ENCODE assay signal across 10 mouse cellular contexts in genomic region chr6:52239625-52240388, GRCm38 (mm10). TPM values are rescaled to one million over a fixed set of nuclear protein-coding genes. Genes with fewer than 3 reads are reported as not detected.
DNase-seq lines count a peak whose midpoint lies in the region; ATAC-seq and TF ChIP-seq lines count a peak whose summit lies in the region.
"Had no signal": no experiment of that assay in that cellular context is flagged by ENCODE, and none has a peak within 500 bp of the region (broad histone marks: within the 10 kb centered on the region; RNA-seq: fewer than 3 reads in every experiment).

No protein-coding gene starts in this region.

- peak overlapping the region; percentile 82 for H3K27ac ChIP-seq in kidney, adult 2 months (ENCODE audit: insufficient read depth, low read depth, low read length)
- no peak overlapping the region for H3K27ac ChIP-seq in heart, postnatal 0 days (ENCODE audit: low read depth)
- peak overlapping the region; percentile 100 for H3K27ac ChIP-seq in limb, embryonic 12.5 days
- H3K27ac ChIP-seq: heart, adult 2 months had no signal

- no peaks in the 10 kb centered on the region for H3K36me3 ChIP-seq in kidney, adult 2 months (ENCODE audit: control insufficient read depth, insufficient read depth, low read length)
- H3K36me3 ChIP-seq in heart, postnatal 0 days (replicated peaks; ENCODE audit: control insufficient read depth, insufficient read depth, low read length) = no peaks in the 10 kb centered on the region
- peaks cover 11% of the 10 kb centered on the region; the same call in 1 of the 2 replicates for H3K36me3 ChIP-seq in limb, embryonic 12.5 days

- 9% methylated on average over 30 of the region's 30 CpGs for WGBS in kidney, adult 2 months
- 3% methylated on average over 30 of the region's 30 CpGs for WGBS in heart, postnatal 0 days
- under 1% methylated on average over 30 of the region's 30 CpGs for WGBS in limb, embryonic 12.5 days

- H3K4me3 ChIP-seq in kidney, adult 2 months (ENCODE audit: insufficient read depth, low read depth, low read length) = peak overlapping the region; percentile 63
- peak overlapping the region; percentile 1; the same call in 1 of the 2 replicates for H3K4me3 ChIP-seq in heart, postnatal 0 days (ENCODE audit: low read depth, low read length)
- peak overlapping the region; percentile 99 for H3K4me3 ChIP-seq in limb, embryonic 12.5 days (replicated peaks)
- H3K4me3 ChIP-seq: heart, adult 2 months had no signal

- H3K4me1 ChIP-seq in kidney, adult 2 months (ENCODE audit: control insufficient read depth, insufficient read depth, low read length) = peaks cover 30% of the 10 kb centered on the region
- 0 out of 2 replicates have a peak, but pooled peaks cover 3% of the 10 kb centered on the region for H3K4me1 ChIP-seq in heart, postnatal 0 days (ENCODE audit: control insufficient read depth, insufficient read depth)
- H3K4me1 ChIP-seq in limb, embryonic 12.5 days (replicated peaks) = peaks cover 58% of the 10 kb centered on the region

- ATAC-seq in activated CD4-positive, CD25-positive, alpha-beta regulatory T cell, adult 4 months = peak; percentile 7
- ATAC-seq in heart, postnatal 0 days (ENCODE audit: insufficient read depth, low read depth) = no peak
- ATAC-seq in limb, embryonic 12.5 days (ENCODE audit: insufficient number of reproducible peaks, insufficient read depth, low FRiP score, low TSS enrichment, low read depth) = no peak

- TF ChIP-seq CTCF in kidney, adult 2 months (conservative IDR thresholded peaks at IDR 0.05; ENCODE audit: insufficient read depth, insufficient read length, low read depth, low read length) = no peak
- TF ChIP-seq CTCF in heart, postnatal 0 days (IDR thresholded peaks at IDR 0.05; ENCODE audit: low read depth) = no peak

- DNase-seq in kidney, adult 2 months = peak; percentile 59
- no peak for DNase-seq in kidney, adult 8-10 months
- DNase-seq in heart, postnatal 0 days (ENCODE audit: low spot score) = no peak
- no peak for DNase-seq in ovary, adult 18-20 months (ENCODE audit: low spot score)
- DNase-seq in adrenal gland, postnatal 10 days = no peak
- no peak for DNase-seq in adrenal gland, postnatal 4 days (ENCODE audit: low spot score in 2 of 2)
- DNase-seq: cerebellum, adult 9-10 months had no signal

- no peak for TF ChIP-seq EP300 in heart, postnatal 0 days (IDR thresholded peaks at IDR 0.05; ENCODE audit: low read depth)

- no peaks in the 10 kb centered on the region; the same call in 1 of the 2 replicates for H3K27me3 ChIP-seq in kidney, adult 2 months (replicated peaks; ENCODE audit: control insufficient read depth, insufficient read depth, low read length)
- H3K27me3 ChIP-seq in heart, postnatal 0 days (ENCODE audit: control insufficient read depth, insufficient read depth, low read length) = peaks cover 100% of the 10 kb centered on the region
- H3K27me3 ChIP-seq in limb, embryonic 12.5 days = peaks cover 3% of the 10 kb centered on the region; the same call in 1 of the 2 replicates

- peak overlapping the region; percentile 24 for H3K4me2 ChIP-seq in heart, postnatal 0 days (ENCODE audit: low read depth, low read length)
- H3K4me2 ChIP-seq in limb, embryonic 12.5 days = peak overlapping the region; percentile 96

- H3K9me3 ChIP-seq in heart, postnatal 0 days (replicated peaks; ENCODE audit: control insufficient read depth, low read length) = no peaks in the 10 kb centered on the region
- no peaks in the 10 kb centered on the region for H3K9me3 ChIP-seq in limb, embryonic 12.5 days

- TF ChIP-seq POLR2A in kidney, adult 2 months (IDR thresholded peaks at IDR 0.05; ENCODE audit: low read depth, low read length) = no peak

- no peak overlapping the region for H3K9ac ChIP-seq in heart, postnatal 0 days (replicated peaks; ENCODE audit: low read depth, low read length)
- peak overlapping the region; percentile 100 for H3K9ac ChIP-seq in limb, embryonic 12.5 days (replicated peaks)

RNA-seq across cellular contexts. Expression of gene Hoxa10, which starts 0.8 kb away (rescaled TPM):
- 34.0 and 34.4 TPM in 2 replicates for polyA plus RNA-seq in kidney, adult 2 months (2012; rRNA removed)
- polyA plus RNA-seq in activated CD4-positive, CD25-positive, alpha-beta regulatory T cell, adult 4 months (2017; shearing (Covaris generic)) = not detected
- 5.0 TPM in 1 of 2 replicates, not detected in the other for total RNA-seq in heart, postnatal 0 days (2014; rRNA removed; ENCODE audit: low replicate concordance)
- polyA plus RNA-seq in heart, postnatal 0 days (2015; fragmentation: Nextera tagmentation; extraction: Ambion mirVana) = not detected in 2 replicates
- 272 and 294 TPM in 2 replicates for polyA plus RNA-seq in limb, embryonic 12.5 days (2016; fragmentation: Nextera tagmentation; extraction: Ambion mirVana)
- total RNA-seq in adrenal gland, postnatal 10 days (2021) = 1 to 10 TPM in 1 of 2 experiments, under 1 TPM in 1; 0.42 to 1.5 TPM
- total RNA-seq in adrenal gland, postnatal 4 days (2021) = 10 to 100 TPM in 1 of 2 experiments, under 1 TPM in 1; 0.87 to 11.1 TPM
- total RNA-seq: heart, adult 2 months had no signal
- polyA plus RNA-seq: heart, adult 2 months had no signal

RNA-seq across cellular contexts. Expression of gene Hoxa11, which starts 5.8 kb away (rescaled TPM):
- 3.7 TPM in 2 replicates for polyA plus RNA-seq in kidney, adult 2 months (2012; rRNA removed)
- not detected for polyA plus RNA-seq in activated CD4-positive, CD25-positive, alpha-beta regulatory T cell, adult 4 months (2017; shearing (Covaris generic))
- 0.11 TPM in 1 of 2 replicates, not detected in the other for total RNA-seq in heart, postnatal 0 days (2014; rRNA removed; ENCODE audit: low replicate concordance)
- not detected in 2 replicates for polyA plus RNA-seq in heart, postnatal 0 days (2015; fragmentation: Nextera tagmentation; extraction: Ambion mirVana)
- 88.2 and 96.8 TPM in 2 replicates for polyA plus RNA-seq in limb, embryonic 12.5 days (2016; fragmentation: Nextera tagmentation; extraction: Ambion mirVana)
- total RNA-seq in adrenal gland, postnatal 10 days (2021) = not detected
- total RNA-seq in adrenal gland, postnatal 4 days (2021) = 1 to 10 TPM in 1 of 2 experiments, not detected in 1; 3.0 TPM
- total RNA-seq: heart, adult 2 months had no signal
- polyA plus RNA-seq: heart, adult 2 months had no signal

RNA-seq across cellular contexts. Expression of gene Hoxa9, which starts 8.9 kb away (rescaled TPM):
- 36.0 and 63.1 TPM in 2 replicates for polyA plus RNA-seq in kidney, adult 2 months (2012; rRNA removed)
- polyA plus RNA-seq in activated CD4-positive, CD25-positive, alpha-beta regulatory T cell, adult 4 months (2017; shearing (Covaris generic)) = under 1 TPM in 1 of 2 experiments, not detected in 1; 0.11 TPM
- 0.19 TPM in 1 of 2 replicates, not detected in the other for total RNA-seq in heart, postnatal 0 days (2014; rRNA removed; ENCODE audit: low replicate concordance)
- polyA plus RNA-seq in heart, postnatal 0 days (2015; fragmentation: Nextera tagmentation; extraction: Ambion mirVana) = not detected in 2 replicates
- 74.7 and 77.4 TPM in 2 replicates for polyA plus RNA-seq in limb, embryonic 12.5 days (2016; fragmentation: Nextera tagmentation; extraction: Ambion mirVana)
- 1 to 10 TPM; 3.0 to 4.4 TPM for total RNA-seq in adrenal gland, postnatal 10 days (2021)
- 10 to 100 TPM in 1 of 2 experiments, 1 to 10 TPM in 1; 4.5 to 14.6 TPM for total RNA-seq in adrenal gland, postnatal 4 days (2021)
- total RNA-seq: heart, adult 2 months had no signal

RNA-seq across cellular contexts. Expression of gene Hoxa7, which starts 18.2 kb away (rescaled TPM):
- 44.1 and 45.9 TPM in 2 replicates for polyA plus RNA-seq in kidney, adult 2 months (2012; rRNA removed)
- polyA plus RNA-seq in activated CD4-positive, CD25-positive, alpha-beta regulatory T cell, adult 4 months (2017; shearing (Covaris generic)) = not detected
- total RNA-seq in heart, postnatal 0 days (2014; rRNA removed; ENCODE audit: low replicate concordance) = not detected in 2 replicates
- 0.07 and 0.38 TPM in 2 replicates for polyA plus RNA-seq in heart, postnatal 0 days (2015; fragmentation: Nextera tagmentation; extraction: Ambion mirVana)
- 11.7 and 13.8 TPM in 2 replicates for polyA plus RNA-seq in limb, embryonic 12.5 days (2016; fragmentation: Nextera tagmentation; extraction: Ambion mirVana)
- 10 to 100 TPM; 21.5 to 26.6 TPM for total RNA-seq in adrenal gland, postnatal 10 days (2021)
- 10 to 100 TPM; 25.1 to 28.1 TPM for total RNA-seq in adrenal gland, postnatal 4 days (2021)

RNA-seq across cellular contexts. Expression of gene Hoxa13, which starts 20.9 kb away (rescaled TPM):
- not detected in 2 replicates for polyA plus RNA-seq in kidney, adult 2 months (2012; rRNA removed)
- not detected for polyA plus RNA-seq in activated CD4-positive, CD25-positive, alpha-beta regulatory T cell, adult 4 months (2017; shearing (Covaris generic))
- total RNA-seq in heart, postnatal 0 days (2014; rRNA removed; ENCODE audit: low replicate concordance) = not detected in 2 replicates
- polyA plus RNA-seq in heart, postnatal 0 days (2015; fragmentation: Nextera tagmentation; extraction: Ambion mirVana) = not detected in 2 replicates
- polyA plus RNA-seq in limb, embryonic 12.5 days (2016; fragmentation: Nextera tagmentation; extraction: Ambion mirVana) = 33.1 and 34.1 TPM in 2 replicates
- total RNA-seq in adrenal gland, postnatal 10 days (2021) = not detected
- total RNA-seq in adrenal gland, postnatal 4 days (2021) = not detected
- total RNA-seq: heart, adult 2 months had no signal
- polyA plus RNA-seq: heart, adult 2 months had no signal

Comparison
In these comparisons a context has a peak if more than half of its experiments do, and no peak if none do; other contexts are left out.
1. H3K4me3 ChIP-seq: peak in every context shown above with its lines; median percentile 99 in limb, embryonic 12.5 days; 63 in kidney, adult 2 months; 1 in heart, postnatal 0 days.
2. RNA of gene Hoxa10, which starts 0.8 kb away (polyA plus RNA-seq): 272 to 294 TPM in limb, embryonic 12.5 days and 34.0 to 34.4 TPM in kidney, adult 2 months; not detected in heart, postnatal 0 days and not detected in activated CD4-positive, CD25-positive, alpha-beta regulatory T cell, adult 4 months; every median in the first group is over 10 times any median in the second.
3. RNA of gene Hoxa11, which starts 5.8 kb away (polyA plus RNA-seq): 88.2 to 96.8 TPM in limb, embryonic 12.5 days; 3.7 TPM in kidney, adult 2 months, not detected in activated CD4-positive, CD25-positive, alpha-beta regulatory T cell, adult 4 months and not detected in heart, postnatal 0 days; every median in the first group is over 10 times any median in the second.
4. RNA of gene Hoxa9, which starts 8.9 kb away (polyA plus RNA-seq): 74.7 to 77.4 TPM in limb, embryonic 12.5 days and 36.0 to 63.1 TPM in kidney, adult 2 months; 0.11 TPM in activated CD4-positive, CD25-positive, alpha-beta regulatory T cell, adult 4 months and not detected in heart, postnatal 0 days; every median in the first group is over 10 times any median in the second.